Mouse (Mus musculus) CD4-positive, CD25-positive, alpha-beta regulatory T cell, adult 4 months (primary cell): ENCODE results near the gene Osgin1. TPM values are rescaled to one million over a fixed set of nuclear protein-coding genes. Genes with fewer than 3 reads are reported as not detected.

Experiments
- ATAC-seq: one replicate; pipeline ENCODE4 v1.8.0; 2017
- polyA plus RNA-seq, 2 experiments: library from polyadenylated mRNA; unstranded; fragments of 100-300 nt; shearing (Covaris generic); gene quantifications; one replicate each; pipeline ENCODE4 v1.2.1; 2017

The Osgin1 gene
- polyA plus RNA-seq, 2 experiments from 2014 or later, result 16.7 to 26.0 TPM

DNA sequence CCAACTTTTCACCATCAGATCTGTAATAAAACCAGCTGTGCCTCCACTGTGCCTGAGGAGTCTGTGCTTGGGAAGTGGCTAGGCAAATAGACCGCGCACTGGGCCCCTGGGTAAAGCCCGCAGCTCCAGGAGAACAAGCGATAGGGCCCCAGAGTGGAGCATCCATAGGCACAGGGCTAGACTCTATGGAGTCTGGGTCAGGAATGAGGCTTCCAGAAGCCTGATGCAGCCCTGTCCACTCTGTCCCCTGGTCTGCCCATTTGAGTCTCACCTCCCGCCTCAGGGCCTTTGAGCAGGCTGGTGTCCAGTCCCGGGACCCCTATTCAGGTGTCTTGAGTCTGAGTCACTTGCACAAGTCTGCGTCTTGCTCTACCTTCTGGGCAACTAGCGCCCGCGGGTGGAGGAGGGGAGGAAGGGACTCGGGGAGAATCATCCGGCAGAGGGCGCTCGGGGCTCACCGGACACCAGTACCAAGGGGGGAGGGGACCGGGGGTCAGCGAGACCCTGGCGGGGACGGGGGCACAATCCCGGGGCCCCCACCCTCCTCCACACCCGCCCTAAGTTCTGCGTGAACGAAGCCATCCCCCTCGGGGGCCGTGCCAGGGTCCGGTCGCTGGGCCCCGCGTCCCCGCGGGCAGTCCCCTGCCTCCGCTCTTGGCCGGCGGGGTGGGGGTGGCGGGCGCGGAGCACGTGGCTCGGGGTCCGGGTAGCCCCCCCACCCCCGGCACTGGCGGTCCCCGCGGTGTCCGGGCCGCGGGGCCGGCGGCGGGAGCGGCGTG, 12.5 kb downstream of the Osgin1 start, which contains the start of gene Necab2:
Necab2 (plus strand) TSS at position 509 of the 779 bp plus-strand sequence.
- no peak for ATAC-seq

GRCm38 (mm10) chr8:119446990-119447780, 13.3 kb downstream of the Osgin1 start:
- ATAC-seq, result no peak

DNA sequence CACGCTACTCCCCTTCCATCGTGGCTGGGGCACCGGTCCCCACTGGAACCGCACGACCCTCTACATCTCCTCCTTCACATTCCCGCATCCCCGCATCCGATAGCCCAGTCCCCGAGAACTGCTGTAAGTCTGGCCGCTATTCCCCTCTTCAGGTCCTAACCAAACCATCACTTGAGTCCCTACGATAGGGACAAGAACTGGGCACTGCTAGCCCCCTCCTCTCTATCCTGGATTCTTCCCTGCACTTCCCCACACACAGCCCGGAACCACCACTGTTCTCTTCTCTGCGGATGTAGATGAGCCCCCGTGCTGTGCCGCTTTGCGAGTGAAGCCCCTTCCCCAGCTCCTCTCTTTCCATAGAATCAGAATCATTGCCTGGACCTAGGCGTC, 13.9 kb downstream of the Osgin1 start:
- no peak for ATAC-seq

DNA sequence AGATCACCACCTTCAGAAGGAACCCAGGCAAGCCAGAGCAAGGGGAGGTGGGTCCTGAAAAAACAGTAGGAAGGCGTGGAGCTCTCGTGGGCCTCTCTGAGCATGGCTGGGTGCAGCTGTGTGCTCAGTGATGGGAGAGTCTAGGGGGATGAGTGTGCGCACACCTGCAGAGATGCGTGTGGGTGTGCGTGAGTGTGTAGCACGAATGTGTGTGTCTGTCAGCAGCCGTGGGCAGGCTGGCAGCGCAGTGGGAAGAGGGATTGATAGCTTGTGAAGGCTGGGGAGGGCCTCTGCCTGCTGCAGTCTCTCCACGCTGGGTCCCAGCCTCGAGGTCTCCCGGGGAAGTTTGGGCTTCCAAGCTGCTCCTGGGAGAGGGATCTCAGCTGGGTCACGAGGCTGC, 15.7 kb downstream of the Osgin1 start:
- ATAC-seq, result no peak

DNA sequence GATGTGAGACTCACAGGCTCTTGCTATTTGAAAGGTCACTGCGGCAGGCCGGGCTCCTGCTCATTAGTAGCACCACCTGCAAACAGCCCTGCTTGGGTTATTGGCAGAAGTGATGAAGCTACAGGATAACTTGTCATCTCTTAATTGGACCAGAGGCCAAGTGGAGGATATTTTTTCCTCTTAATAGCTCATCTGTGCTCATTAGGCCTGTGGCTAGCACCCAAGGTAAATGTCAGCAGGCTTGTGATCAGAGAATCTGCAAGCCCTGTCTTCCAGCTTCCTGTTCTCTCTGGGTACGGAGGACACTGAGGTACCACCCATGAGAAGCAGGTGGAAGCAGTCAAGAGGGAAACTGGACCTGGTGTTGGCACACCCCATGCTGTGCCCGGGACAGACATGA, 17.2 kb downstream of the Osgin1 start:
- ATAC-seq, result no peak

- ATAC-seq, result no peak
These were observed 19.0 kb downstream of the Osgin1 start for GRCm38 (mm10) chr8:119452919-119453318.

- ATAC-seq, result no peak
These were observed 22.1 kb downstream of the Osgin1 start for GRCm38 (mm10) chr8:119456045-119456444.

DNA sequence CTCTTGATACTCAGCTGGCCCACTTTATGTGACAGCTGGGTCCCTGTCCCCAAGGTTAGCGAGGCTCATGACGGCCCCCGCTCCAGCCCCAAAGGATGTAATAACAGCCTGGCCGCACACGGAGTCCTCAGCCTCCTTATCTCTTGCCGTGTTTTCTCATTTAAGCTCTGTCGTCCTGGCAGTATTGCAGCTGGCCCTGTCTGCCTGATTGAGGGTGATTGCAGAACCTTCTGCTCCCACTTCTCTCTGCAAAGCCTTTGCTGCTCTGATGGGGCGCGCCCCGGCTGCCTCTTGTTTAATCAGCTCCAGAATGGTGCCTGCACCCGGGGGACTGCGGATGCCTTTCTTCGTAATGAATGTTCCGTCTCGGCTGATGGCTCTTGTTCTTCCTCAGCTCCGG, 25.8 kb downstream of the Osgin1 start:
- no peak for ATAC-seq

GRCm38 (mm10) chr8:119461356-119461755, 27.4 kb downstream of the Osgin1 start:
- ATAC-seq, result no peak

DNA sequence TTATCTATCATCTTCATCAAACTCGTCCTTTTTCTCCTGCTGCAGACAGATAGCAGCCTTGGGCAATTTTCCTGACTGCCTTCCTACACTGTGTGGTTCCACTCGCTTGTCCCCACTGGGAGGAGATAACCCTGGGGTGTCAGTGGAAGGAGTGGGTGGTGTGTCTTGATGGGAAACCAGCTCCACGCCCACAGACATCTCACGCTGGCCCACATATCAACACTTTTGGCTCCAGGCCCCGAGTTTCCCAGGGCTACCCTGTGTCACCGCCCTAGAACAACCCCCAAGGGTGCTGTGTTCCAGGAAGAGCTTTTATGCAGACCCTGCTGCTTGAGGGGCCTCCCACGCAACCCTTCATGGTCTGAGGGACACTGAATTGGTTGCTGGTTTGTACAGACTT, 29.8 kb downstream of the Osgin1 start:
- no peak for ATAC-seq

- ATAC-seq, result no peak
These were observed 32.2 kb downstream of the Osgin1 start for GRCm38 (mm10) chr8:119466105-119466504.

DNA sequence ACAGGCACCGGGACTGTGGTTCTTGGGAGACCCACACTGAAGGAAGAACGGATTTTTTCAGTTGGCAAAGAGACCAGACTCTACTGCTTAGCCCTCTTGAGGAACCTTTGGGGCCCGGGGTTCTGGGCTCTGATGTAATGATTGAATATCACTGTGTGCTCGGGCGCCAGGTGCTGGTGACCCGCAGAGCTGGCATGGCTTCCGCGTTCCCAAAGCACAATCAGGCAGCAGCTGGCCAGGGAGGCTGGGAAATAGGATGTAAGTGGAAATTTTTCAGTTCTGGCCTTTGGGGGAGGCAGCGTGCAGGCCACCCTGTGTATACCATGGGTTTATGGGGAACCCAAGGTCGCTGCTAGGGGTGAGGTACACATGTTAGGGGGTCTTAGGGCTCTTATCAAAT, 32.9 kb downstream of the Osgin1 start:
- ATAC-seq, result no peak

- no peak for ATAC-seq
These were observed 34.2 kb downstream of the Osgin1 start for GRCm38 (mm10) chr8:119468091-119468490.

DNA sequence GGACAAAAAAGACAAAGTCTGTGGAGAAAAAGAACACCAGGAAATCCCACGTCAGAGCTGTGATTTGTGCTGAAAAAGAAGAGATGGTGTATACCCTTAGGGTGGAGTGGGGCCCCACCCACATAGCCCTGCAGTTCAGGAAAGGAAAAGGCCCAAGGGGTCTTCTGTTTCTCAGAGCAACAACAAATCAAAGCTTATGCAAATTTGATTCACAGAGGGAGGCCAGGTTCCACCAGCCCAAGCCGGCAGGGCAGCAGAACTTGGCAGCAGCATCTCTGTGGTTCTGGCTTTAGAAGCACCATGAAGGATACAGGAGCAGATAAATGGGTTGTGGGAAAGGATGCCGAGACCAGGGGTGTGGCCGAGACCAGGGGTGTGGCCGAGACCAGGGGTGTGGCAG, 44.8 kb downstream of the Osgin1 start:
- no peak for ATAC-seq

- ATAC-seq, result no peak
These were observed 50.4 kb downstream of the Osgin1 start for GRCm38 (mm10) chr8:119484145-119484896.

GRCm38 (mm10) chr8:119487093-119487492, 53.2 kb downstream of the Osgin1 start:
- no peak for ATAC-seq

Other genes starting within 250 kb of the Osgin1 start
- gene Hsbp1, start 89.6 kb upstream of the Osgin1 start, polyA plus RNA-seq, result 100 to 1,000 TPM; 174 to 236 TPM
- 1 to 10 TPM; 4.5 to 5.6 TPM for gene Mlycd, start 39.2 kb upstream of the Osgin1 start, polyA plus RNA-seq
- gene Necab2, start 12.6 kb downstream of the Osgin1 start, polyA plus RNA-seq, result not detected
- not detected for gene Slc38a8, start 67.6 kb downstream of the Osgin1 start, polyA plus RNA-seq
- 10 to 100 TPM; 45.9 to 90.2 TPM for gene Mbtps1, start 124.6 kb downstream of the Osgin1 start, polyA plus RNA-seq
- 10 to 100 TPM; 68.3 to 83.5 TPM for gene Hsdl1, start 141.1 kb downstream of the Osgin1 start, polyA plus RNA-seq
- not detected for gene Dnaaf1, start 141.1 kb downstream of the Osgin1 start, polyA plus RNA-seq
- gene Taf1c, start 171.1 kb downstream of the Osgin1 start, polyA plus RNA-seq, result 10 to 100 TPM; 13.3 to 17.1 TPM
- gene Adad2, start 178.6 kb downstream of the Osgin1 start, polyA plus RNA-seq, result not detected
- gene Kcng4, start 201.6 kb downstream of the Osgin1 start, polyA plus RNA-seq, result not detected
- not detected for gene Wfdc1, start 232.2 kb downstream of the Osgin1 start, polyA plus RNA-seq